Mouse (Mus musculus) telencephalon, adult 2 months (tissue): Measurements from ENCODE around the gene Hs2st1.
A peak's percentile ranks its signal among the peaks of the same experiment; 100 is the strongest.

ENCODE experiments used
- DNase-seq: peaks from one replicate; pipeline ENCODE4 v3.0.0-alpha.2; 2011; ENCODE audit warnings: low read depth, low spot score

The Hs2st1 gene

DNA sequence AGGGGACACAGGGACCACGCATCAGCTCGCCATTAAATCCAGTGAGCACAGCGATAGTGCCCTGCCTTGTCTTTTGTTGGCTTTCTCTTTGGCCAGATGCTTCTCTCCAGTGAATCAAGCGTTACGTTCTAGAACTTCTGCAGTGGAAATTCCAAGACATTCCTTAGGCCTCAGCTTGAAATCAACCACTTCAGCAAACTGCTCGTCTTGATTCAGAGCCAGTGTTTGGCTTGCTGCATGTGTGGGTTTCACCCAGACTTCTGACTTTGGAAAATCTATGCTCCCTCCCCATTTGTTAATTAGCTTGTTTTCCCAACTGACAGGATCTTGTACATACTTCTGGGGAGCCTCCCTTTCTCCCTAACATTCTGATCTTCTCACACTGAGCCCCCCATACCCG lies 16.8 kb upstream of the Hs2st1 start:
- DNase-seq, result no peak

GRCm38 (mm10) chr3:144584789-144585553 lies 15.0 kb upstream of the Hs2st1 start:
- peak; percentile 43 for DNase-seq

DNA sequence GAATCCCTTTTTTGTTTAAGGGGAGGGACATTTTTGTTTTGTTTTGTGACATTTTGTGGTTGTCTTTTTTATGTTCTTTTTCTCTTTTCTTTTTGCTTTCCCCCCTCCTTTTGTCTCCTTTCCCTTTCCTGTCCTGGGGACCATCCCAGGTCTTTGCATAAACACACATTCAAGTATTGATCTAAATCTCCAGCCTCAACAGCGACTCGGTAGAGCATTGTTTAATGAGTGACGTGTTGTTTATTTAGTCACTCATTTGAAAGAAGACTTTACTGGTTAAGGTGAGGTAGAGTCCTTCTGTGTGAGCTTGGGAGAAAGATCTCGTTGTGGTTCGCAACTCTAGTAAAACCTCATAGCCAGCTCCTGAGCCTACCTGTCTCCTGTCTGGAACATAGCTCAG lies 13.8 kb upstream of the Hs2st1 start:
- DNase-seq, result no peak

DNA sequence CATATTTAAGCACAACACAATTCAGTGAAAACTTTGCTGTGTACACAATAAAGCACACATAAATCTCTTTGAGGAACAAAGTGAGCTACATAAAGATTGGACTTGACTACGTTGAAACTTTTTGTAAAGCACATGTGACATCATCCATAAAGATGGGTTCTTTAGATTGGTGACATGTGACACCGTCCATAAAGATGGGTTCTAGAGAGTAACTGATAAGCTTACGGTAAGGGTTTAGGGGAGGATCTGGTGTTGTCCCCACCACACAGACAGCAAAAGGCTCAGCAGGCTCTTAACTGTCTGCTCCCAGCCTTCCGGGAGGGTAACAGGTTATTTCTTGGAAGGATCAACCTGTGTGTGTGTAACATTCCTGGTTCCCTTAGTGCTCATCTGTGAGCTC lies 12.3 kb upstream of the Hs2st1 start:
- DNase-seq, result no peak

- DNase-seq, result no peak
These were observed 11.9 kb upstream of the Hs2st1 start for GRCm38 (mm10) chr3:144581842-144582241.

DNA sequence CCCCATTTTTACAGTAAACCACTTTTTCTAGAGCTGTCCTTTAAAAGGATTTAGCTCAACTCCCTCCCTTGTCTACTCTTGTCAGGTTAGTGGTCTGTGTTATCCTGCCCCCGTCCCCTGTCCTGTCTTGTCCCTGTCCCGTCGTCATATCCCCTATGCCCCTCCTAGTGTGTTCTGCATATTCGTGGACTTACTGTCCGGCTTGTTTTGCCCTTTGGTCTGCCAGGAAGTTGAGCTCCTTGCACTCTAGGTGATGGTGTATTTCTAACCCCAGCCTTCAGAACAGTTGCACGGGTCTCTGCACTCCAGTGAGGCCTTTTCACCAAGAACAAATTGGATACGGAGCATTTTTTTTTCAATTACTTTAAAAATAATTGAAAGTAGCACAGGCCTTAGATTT lies 10.3 kb upstream of the Hs2st1 start:
- no peak for DNase-seq

GRCm38 (mm10) chr3:144579796-144580195 lies 9.8 kb upstream of the Hs2st1 start:
- no peak for DNase-seq

DNA sequence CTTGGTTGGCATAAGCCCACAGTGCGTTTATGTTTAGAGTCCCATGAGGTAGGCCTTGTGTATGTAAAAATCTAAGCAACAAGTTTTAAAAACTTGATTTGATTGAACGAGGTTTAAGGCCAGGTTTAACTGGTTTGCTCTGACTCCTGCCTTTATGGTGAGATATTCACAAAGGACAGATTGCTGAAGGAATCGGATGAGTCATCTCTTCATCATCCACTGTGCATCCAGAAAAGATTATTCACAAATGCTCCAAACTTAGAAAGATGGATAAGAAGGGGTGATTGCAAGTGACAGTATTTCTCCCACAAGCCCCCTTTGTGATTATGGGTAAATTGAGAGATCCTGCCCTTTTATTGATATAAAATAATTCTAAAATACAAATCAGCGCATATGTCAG lies 8.9 kb upstream of the Hs2st1 start:
- DNase-seq, result no peak

- no peak for DNase-seq
These were observed 7.7 kb upstream of the Hs2st1 start for GRCm38 (mm10) chr3:144577366-144578340.

- no peak for DNase-seq
These were observed 4.3 kb upstream of the Hs2st1 start for GRCm38 (mm10) chr3:144574256-144574655.

DNA sequence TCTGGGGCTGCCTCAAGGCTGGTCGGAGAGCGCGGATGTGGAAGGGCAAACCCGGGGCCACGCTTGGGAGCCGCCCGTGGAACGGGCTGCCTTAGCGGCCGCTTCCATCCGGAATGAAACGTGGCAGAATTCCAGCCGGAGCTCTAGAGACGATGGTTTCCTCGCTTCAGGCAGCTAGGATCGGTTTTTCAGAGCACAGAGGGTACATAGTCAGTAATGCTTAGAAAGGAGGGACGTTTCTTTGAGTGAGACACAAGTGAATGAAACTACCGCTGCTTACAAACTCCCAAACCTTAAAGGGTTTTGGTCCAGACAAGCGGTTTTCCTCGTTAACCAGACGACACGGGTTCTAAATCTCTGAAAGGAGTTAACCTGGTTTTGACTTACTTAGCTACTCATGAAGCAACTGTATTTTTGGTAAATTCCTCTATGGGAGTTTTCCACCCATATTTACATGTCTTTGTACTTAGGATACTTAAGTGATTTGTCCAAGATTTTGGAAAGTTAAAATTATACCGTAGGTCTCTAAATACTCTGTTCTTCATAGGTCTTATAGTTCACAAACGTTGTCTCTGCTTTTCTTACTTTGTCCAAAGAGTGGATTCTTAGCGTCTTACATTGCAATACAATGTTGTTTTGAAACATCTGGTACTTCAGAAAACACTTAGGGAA lies 971 bp upstream of the Hs2st1 start:
- no peak for DNase-seq

- no peak for DNase-seq
These were observed 495 bp downstream of the Hs2st1 start for GRCm38 (mm10) chr3:144569401-144569971.

- DNase-seq, result no peak
These were observed 1.1 kb downstream of the Hs2st1 start for GRCm38 (mm10) chr3:144568861-144569361.

DNA sequence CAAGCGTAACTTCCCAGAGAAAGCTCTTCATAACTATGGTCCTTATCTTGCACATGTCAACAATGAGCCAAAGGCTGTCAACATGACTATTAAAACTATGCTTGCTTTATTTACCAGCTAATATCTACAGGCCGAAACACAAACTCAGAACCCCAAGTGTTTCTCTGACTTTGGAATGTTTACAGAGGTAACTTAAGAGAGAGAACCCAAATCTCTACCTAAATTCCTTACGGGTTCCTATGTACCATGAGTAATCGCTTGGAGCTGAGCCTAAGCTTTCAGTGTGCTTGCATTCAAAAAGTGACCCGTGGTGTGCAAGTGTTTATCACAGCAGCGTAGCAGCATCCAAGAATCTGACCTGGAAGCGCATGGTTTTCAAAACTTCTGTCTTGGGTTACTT lies 4.8 kb downstream of the Hs2st1 start:
- DNase-seq, result no peak

DNA sequence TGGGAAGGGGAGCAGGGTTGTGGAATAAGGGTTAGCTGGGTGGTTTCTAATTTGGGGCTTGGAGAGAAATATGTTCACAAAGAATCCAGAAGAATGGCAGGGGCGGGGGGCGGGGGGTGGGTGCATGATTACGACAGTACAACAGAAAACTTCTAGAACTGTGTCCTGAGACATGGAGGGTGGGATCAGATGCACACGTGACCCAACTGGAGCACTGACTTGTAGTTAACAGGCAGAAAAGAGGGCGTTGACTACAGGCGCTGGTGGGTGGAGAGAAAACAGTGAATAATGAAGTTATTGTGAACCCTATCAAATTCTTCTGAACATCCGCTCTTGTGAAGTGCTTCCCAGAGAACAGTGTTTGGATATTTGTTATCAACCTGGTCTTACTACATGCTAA lies 6.1 kb downstream of the Hs2st1 start:
- no peak for DNase-seq

DNA sequence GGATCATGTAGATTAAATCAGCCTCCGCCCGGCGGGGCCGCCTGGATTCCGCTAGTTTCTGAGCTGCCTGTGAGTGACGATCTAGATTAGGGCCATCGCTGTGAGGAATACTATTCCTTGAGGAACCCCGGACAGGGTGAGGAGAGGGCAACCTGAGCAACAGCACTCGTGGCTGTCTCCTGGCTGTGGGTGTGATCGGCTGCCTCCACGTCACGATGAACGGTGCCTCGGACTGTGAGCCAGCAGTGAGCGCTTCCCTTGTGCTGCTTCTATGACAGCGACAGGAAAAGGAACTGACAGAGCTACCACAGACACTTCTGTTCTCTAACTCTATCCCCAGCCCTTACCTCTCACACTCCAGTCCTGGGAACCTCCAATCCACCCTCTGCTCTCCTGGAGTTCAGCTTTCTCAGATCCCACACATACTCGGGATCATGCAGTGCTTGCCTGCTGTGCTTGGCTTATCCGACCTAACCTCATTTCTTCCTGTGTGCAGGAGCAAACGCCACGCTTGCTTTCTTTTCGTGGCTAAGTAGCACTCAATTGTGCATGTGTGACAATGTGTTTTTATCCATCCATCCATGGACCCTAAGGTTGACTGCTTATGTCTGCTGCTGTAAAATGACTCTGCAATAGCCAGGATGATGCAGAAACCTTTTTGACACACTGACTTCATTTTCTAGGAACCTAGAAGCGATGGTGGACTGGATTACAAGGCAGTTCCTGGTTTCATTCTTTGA lies 8.3 kb downstream of the Hs2st1 start:
- DNase-seq, result no peak

- no peak for DNase-seq
These were observed 11.7 kb downstream of the Hs2st1 start for GRCm38 (mm10) chr3:144558274-144558673.

DNA sequence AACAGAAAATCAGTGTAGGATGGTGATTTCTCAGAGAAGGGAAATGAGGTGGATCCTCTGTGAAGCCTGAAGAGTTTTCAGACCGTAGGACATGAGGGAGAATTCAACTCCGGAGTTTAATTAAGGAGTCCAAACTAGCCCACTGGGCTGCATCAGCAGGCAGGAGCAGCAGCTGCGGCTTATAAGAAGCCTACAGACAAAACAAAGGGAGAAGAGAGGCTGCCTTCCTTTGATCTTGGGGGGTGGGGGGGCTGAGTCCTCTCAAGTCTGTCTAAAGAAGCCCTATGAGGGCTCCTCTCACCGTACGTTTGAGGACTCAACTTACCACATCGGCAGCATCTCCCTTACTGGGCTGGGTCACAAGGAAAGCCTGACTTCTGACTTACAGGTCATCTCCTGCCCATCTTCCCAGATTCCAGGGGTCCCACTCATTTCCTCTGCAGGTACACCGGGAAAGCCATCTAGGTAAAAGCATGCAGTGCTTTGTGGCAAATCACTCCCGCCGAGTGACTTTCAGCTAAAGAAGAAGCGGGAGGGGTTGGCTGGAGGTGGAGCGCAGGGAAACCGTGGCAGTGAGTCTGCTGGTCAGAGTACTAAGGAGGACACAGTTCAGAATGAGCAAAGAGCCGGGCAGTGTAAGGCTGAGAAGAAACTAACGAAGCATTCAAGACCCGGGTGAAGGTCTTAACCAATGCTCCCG lies 13.2 kb downstream of the Hs2st1 start:
- no peak for DNase-seq

- no peak for DNase-seq
These were observed 14.8 kb downstream of the Hs2st1 start for GRCm38 (mm10) chr3:144555144-144555543.

GRCm38 (mm10) chr3:144554503-144554902 lies 15.5 kb downstream of the Hs2st1 start:
- no peak for DNase-seq
